Mouse (Mus musculus) large intestine, adult 2 months (tissue): ENCODE measurements around the gene Lsm11. TPM values are rescaled to one million over a fixed set of nuclear protein-coding genes. Genes with fewer than 3 reads are reported as not detected.
"Not testable (repeated sequence)": the region's sequence is repeated elsewhere in the genome, so short reads cannot be mapped to it uniquely, and the experiment has no call there.

Source experiments
- DNase-seq: peaks from one replicate; pipeline ENCODE4 v3.0.0-alpha.2; 2012; ENCODE audit warnings: low read depth, low spot score
- WGBS: fragments of 180-500 bp; shearing (Covaris S2); methylation state at CpG from one replicate; pipeline ENCODE4 v1.1.7; 2018; 5-methylcytosine and 5-hydroxymethylcytosine counted together
- polyA plus RNA-seq: library from polyadenylated mRNA; depleted of rRNA; stranded (reverse); fragments of >200 nt; gene quantifications from 2 replicates; pipeline ENCODE4 v1.2.3, GENCODE M21; 2012; rRNA removed

Lsm11 gene
- polyA plus RNA-seq, 1 experiment: 2.5 TPM

- no peak for DNase-seq
- WGBS: 75% methylated on average over 9 of the region's 9 CpGs
Observed at GRCm38 (mm10) chr11:45888471-45889030, 56.2 kb downstream of the Lsm11 start.

GRCm38 (mm10) chr11:45886596-45886995, 58.1 kb downstream of the Lsm11 start:
- WGBS: 95% methylated on average over 5 of the region's 5 CpGs

GRCm38 (mm10) chr11:45885606-45886230, 59.0 kb downstream of the Lsm11 start:
- no peak for DNase-seq
- 83% methylated on average over 5 of the region's 5 CpGs for WGBS

More at GRCm38 (mm10) chr11:45886596-45886995, 58.1 kb downstream of the Lsm11 start:
- DNase-seq: no peak

GRCm38 (mm10) chr11:45884029-45884428, 60.7 kb downstream of the Lsm11 start:
- 25% methylated on average over 4 of the region's 4 CpGs for WGBS

GRCm38 (mm10) chr11:45883270-45883931, 61.3 kb downstream of the Lsm11 start:
- 24% methylated on average over 8 of the region's 8 CpGs for WGBS
- no peak for DNase-seq

More at GRCm38 (mm10) chr11:45884029-45884428, 60.7 kb downstream of the Lsm11 start:
- no peak for DNase-seq

GRCm38 (mm10) chr11:45881683-45882068, 63.1 kb downstream of the Lsm11 start:
- DNase-seq: no peak
- WGBS: 11% methylated on average over 5 of the region's 5 CpGs

- WGBS: 19% methylated on average over 6 of the region's 6 CpGs
- no peak for DNase-seq
Observed at GRCm38 (mm10) chr11:45881026-45881682, 63.6 kb downstream of the Lsm11 start.

- 63% methylated on average over 4 of the region's 4 CpGs for WGBS
- not testable (repeated sequence) for DNase-seq
Observed at GRCm38 (mm10) chr11:45879366-45879765, 65.4 kb downstream of the Lsm11 start.

Other genes with a start within 250 kb of the Lsm11 start
- gene Clint1, start 92.9 kb downstream of the Lsm11 start, polyA plus RNA-seq: 78.2 and 106 TPM in 2 replicates
- gene Thg1l, start 10.6 kb upstream of the Lsm11 start, polyA plus RNA-seq: 6.5 and 7.7 TPM in 2 replicates
- not detected in 2 replicates for gene Sox30, start 35.4 kb upstream of the Lsm11 start, polyA plus RNA-seq
- gene Gm12166, start 107.4 kb upstream of the Lsm11 start, polyA plus RNA-seq: 20.6 and 22.5 TPM in 2 replicates
- gene Adam19, start 111.1 kb upstream of the Lsm11 start, polyA plus RNA-seq: 7.8 and 12.4 TPM in 2 replicates
- 1.0 and 1.2 TPM in 2 replicates for gene Nipal4, start 221.6 kb upstream of the Lsm11 start, polyA plus RNA-seq